Mouse (Mus musculus) CH12.LX (cell line): ENCODE results near the gene Cnih4.

Experiments used
- BHLHE40 ChIP-seq: IDR thresholded peaks from 2 replicates; pipeline ENCODE4 v1.6.1; 2011; ENCODE audit warnings: mild to moderate bottlenecking, low read depth, low read length, improper control_type of control experiment
- CHD2 ChIP-seq: IDR thresholded peaks from 2 replicates; pipeline ENCODE4 v1.6.1; 2011; ENCODE audit warnings: low read length, improper control_type of control experiment
- CTCF ChIP-seq, 2 experiments: IDR thresholded peaks in 1 of 2; conservative IDR thresholded peaks in 1 of 2; 2 replicates each; pipeline ENCODE4 v1.5.1; 2011 to 2012; ENCODE audit warnings: low read depth in 2 of 2, low read length in 2 of 2, improper control_type of control experiment in 1 of 2, inconsistent platforms in 1 of 2, mild to moderate bottlenecking in 1 of 2, moderate library complexity in 1 of 2
- E2F4 ChIP-seq: IDR thresholded peaks from 2 replicates; pipeline ENCODE4 v1.6.1; 2011; ENCODE audit warnings: low read depth, low read length, improper control_type of control experiment; ENCODE audit not compliant: insufficient replicate concordance
- ELF1 ChIP-seq: IDR thresholded peaks from 2 replicates; pipeline ENCODE4 v1.6.1; 2014; ENCODE audit warnings: low read depth, mild to moderate bottlenecking, inconsistent platforms, low read length, improper control_type of control experiment
- MAX ChIP-seq: IDR thresholded peaks from 2 replicates; pipeline ENCODE4 v1.6.1; 2011; ENCODE audit warnings: low read length, improper control_type of control experiment
- MAZ ChIP-seq: IDR thresholded peaks from 2 replicates; pipeline ENCODE4 v1.6.1; 2012; ENCODE audit warnings: low read depth, mild to moderate bottlenecking, inconsistent platforms, low read length, improper control_type of control experiment, moderate library complexity
- MYC ChIP-seq: IDR thresholded peaks from 2 replicates; pipeline ENCODE4 v1.6.1; 2011; ENCODE audit warnings: low read depth, mild to moderate bottlenecking, improper control_type of control experiment, low read length
- POLR2A ChIP-seq: IDR thresholded peaks from 2 replicates; pipeline ENCODE4 v1.6.1; 2011; ENCODE audit warnings: low read depth, mild to moderate bottlenecking, improper control_type of control experiment, low read length
- SIN3A ChIP-seq: IDR thresholded peaks from 2 replicates; pipeline ENCODE4 v1.6.1; 2012; ENCODE audit warnings: low read length, improper control_type of control experiment, inconsistent platforms
- TCF12 ChIP-seq: IDR thresholded peaks from 2 replicates; pipeline ENCODE4 v1.6.1; 2014; ENCODE audit warnings: low read depth, mild to moderate bottlenecking, inconsistent platforms, low read length, improper control_type of control experiment
- USF2 ChIP-seq: conservative IDR thresholded peaks from 2 replicates; pipeline ENCODE4 v1.6.1; 2011; ENCODE audit warnings: low read depth, low read length, improper control_type of control experiment
- ZKSCAN1 ChIP-seq: IDR thresholded peaks from 2 replicates; pipeline ENCODE4 v1.6.1; 2012; ENCODE audit warnings: low read depth, inconsistent platforms, low read length, improper control_type of control experiment, borderline replicate concordance
- ZNF384 ChIP-seq: IDR thresholded peaks from 2 replicates; pipeline ENCODE4 v1.6.1; 2012; ENCODE audit warnings: low read depth, low read length, improper control_type of control experiment, inconsistent platforms

DNA sequence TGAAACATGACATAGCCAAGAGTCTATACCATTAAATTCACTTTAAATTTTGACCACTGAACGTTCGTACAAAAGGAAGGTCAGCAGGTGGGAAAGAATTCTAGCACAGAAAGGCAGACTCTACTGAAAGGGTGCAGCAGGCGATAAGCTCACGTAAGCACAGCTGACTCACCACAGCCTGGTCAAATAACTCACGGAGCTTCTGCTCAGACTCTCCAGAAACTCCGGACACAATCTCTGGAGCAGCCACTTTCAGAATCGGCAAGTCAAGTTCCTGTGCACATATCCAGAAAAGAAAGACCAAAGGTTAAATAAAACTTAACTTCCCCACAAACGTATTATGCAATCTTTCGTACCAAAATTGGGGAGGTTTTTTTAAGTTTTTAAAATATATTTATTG, 17.7 kb upstream of the Cnih4 start:
- no peak for TF ChIP-seq CTCF (conservative IDR thresholded peaks at IDR 0.05 in 1 of 2, IDR thresholded peaks at IDR 0.05 in 1 of 2; ENCODE audit: low read depth in 2 of 2, low read length in 2 of 2)
- TF ChIP-seq BHLHE40, result no peak
- TF ChIP-seq ZKSCAN1, result no peak
- TF ChIP-seq ZNF384, result no peak
- no peak for TF ChIP-seq ELF1
- TF ChIP-seq TCF12, result no peak
- no peak for TF ChIP-seq POLR2A
- TF ChIP-seq MAZ, result no peak
- no peak for TF ChIP-seq CHD2
- no peak for TF ChIP-seq SIN3A
- no peak for TF ChIP-seq E2F4
- no peak for TF ChIP-seq MAX
- TF ChIP-seq MYC, result no peak
- TF ChIP-seq USF2, result no peak
